Mouse (Mus musculus) liver, embryonic 13.5 days (tissue): ENCODE results near the gene Creb1. TPM values are rescaled to one million over a fixed set of nuclear protein-coding genes. Genes with fewer than 3 reads are reported as not detected.

Source experiments
- ATAC-seq: fragments of 200-750 bp; cut with Nextera tagmentation; 2 replicates; pipeline ENCODE4 v1.8.0; 2017; ENCODE audit warnings: low read depth, mild to moderate bottlenecking, moderate number of reproducible peaks, moderate library complexity
- DNase-seq: peaks from one replicate; pipeline ENCODE4 v3.0.0; 2022
- H3K27ac ChIP-seq: fragments of 300-500 bp; sonication (generic); 2 replicates; pipeline ENCODE4 v1.5.1; 2015; ENCODE audit warnings: moderate library complexity, mild to moderate bottlenecking, inconsistent platforms
- H3K27me3 ChIP-seq: fragments of 300-500 bp; sonication (generic); 2 replicates; pipeline ENCODE4 v1.6.1; 2015; ENCODE audit warnings: mild to moderate bottlenecking, inconsistent platforms
- H3K36me3 ChIP-seq: fragments of 300-500 bp; sonication (generic); 2 replicates; pipeline ENCODE4 v1.6.1; 2015; ENCODE audit warnings: mild to moderate bottlenecking, inconsistent platforms
- H3K4me1 ChIP-seq: fragments of 300-500 bp; sonication (generic); replicated peaks from 2 replicates; pipeline ENCODE4 v1.6.1; 2015; ENCODE audit warnings: inconsistent platforms
- H3K4me2 ChIP-seq: fragments of 300-500 bp; sonication (generic); 2 replicates; pipeline ENCODE4 v1.6.1; 2015; ENCODE audit warnings: inconsistent platforms, mild to moderate bottlenecking, moderate library complexity
- H3K4me3 ChIP-seq: fragments of 300-500 bp; sonication (generic); replicated peaks from 2 replicates; pipeline ENCODE4 v1.5.1; 2015; ENCODE audit warnings: mild to moderate bottlenecking, inconsistent platforms
- H3K9ac ChIP-seq: fragments of 300-500 bp; sonication (generic); 2 replicates; pipeline ENCODE4 v1.6.1; 2015; ENCODE audit warnings: mild to moderate bottlenecking, inconsistent platforms
- H3K9me3 ChIP-seq: fragments of 300-500 bp; sonication (generic); replicated peaks from 2 replicates; pipeline ENCODE4 v1.6.1; 2016; ENCODE audit warnings: inconsistent platforms
- WGBS: fragments of 180-500 bp; shearing (Covaris S2); methylation state at CpG from one replicate; pipeline ENCODE4 v1.1.7; 2015; ENCODE audit not compliant: insufficient replicate concordance; 5-methylcytosine and 5-hydroxymethylcytosine counted together
- polyA plus RNA-seq: library from polyadenylated mRNA; unstranded; fragments of >200 nt; fragmentation: Nextera tagmentation; extraction: Ambion mirVana; gene quantifications from 2 replicates; pipeline ENCODE4 v1.2.1, GENCODE M21; 2015

Creb1 gene
- polyA plus RNA-seq, 1 experiment from 2014 or later, result 11.4 TPM

DNA sequence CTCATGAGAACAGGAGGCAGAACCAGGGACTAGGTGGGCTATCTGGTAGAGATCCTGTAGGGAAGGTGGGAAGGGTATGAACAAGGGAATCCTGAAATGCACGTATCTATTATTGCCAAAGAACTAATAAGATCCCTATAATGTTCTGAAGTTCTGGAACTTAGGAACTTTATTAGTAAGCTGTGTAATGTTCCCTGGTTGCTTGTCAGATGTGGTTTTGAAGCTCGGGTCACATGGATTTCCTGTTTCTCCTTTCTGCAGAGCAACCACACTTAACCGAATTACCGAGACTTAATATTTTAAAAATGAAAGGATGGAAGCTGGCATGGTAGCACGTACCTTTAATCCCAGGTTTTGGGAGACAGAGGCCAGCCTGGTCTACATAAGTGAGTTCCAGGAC is 70.9 kb downstream of the Creb1 start:
- no peak for ATAC-seq
- Histone ChIP-seq H3K4me3 (no peak overlapping the region), H3K27ac (no peak overlapping the region), H3K9ac (no peak overlapping the region), H3K36me3 (peaks cover 37% of the 10 kb centered on the region), H3K4me1 (peaks cover 23% of the 10 kb centered on the region), H3K4me2 (no peak overlapping the region), H3K9me3 (no peaks in the 10 kb centered on the region), H3K27me3 (no peaks in the 10 kb centered on the region)
- DNase-seq, result no peak
- 51% methylated on average over 5 of the region's 5 CpGs for WGBS

- Histone ChIP-seq H3K27ac (peak overlapping the region; percentile 79), H3K9me3 (no peaks in the 10 kb centered on the region), H3K4me3 (no peak overlapping the region), H3K9ac (peak overlapping the region; percentile 50; the same call in 1 of the 2 replicates), H3K36me3 (peaks cover 41% of the 10 kb centered on the region), H3K4me2 (peak overlapping the region; percentile 34), H3K4me1 (peaks cover 36% of the 10 kb centered on the region), H3K27me3 (no peaks in the 10 kb centered on the region)
- 18% methylated on average over 4 of the region's 4 CpGs for WGBS
- ATAC-seq (peak; percentile 89), DNase-seq (peak; percentile 62)
These were observed 76.7 kb downstream of the Creb1 start for GRCm38 (mm10) chr1:64609145-64609544.

GRCm38 (mm10) chr1:64609976-64610375 is 77.5 kb downstream of the Creb1 start:
- Histone ChIP-seq H3K4me3 (no peak overlapping the region), H3K4me2 (peak overlapping the region; percentile 34; the same call in 1 of the 2 replicates), H3K4me1 (peaks cover 38% of the 10 kb centered on the region), H3K36me3 (peaks cover 43% of the 10 kb centered on the region), H3K9ac (no peak overlapping the region), H3K9me3 (no peaks in the 10 kb centered on the region), H3K27me3 (no peaks in the 10 kb centered on the region), H3K27ac (peak overlapping the region; percentile 79)
- DNase-seq (no peak), ATAC-seq (no peak)
- WGBS, result 77% methylated on average over 9 of the region's 9 CpGs

- 84% methylated on average over 9 of the region's 9 CpGs for WGBS
These were observed 81.9 kb downstream of the Creb1 start for GRCm38 (mm10) chr1:64614311-64614710.

DNA sequence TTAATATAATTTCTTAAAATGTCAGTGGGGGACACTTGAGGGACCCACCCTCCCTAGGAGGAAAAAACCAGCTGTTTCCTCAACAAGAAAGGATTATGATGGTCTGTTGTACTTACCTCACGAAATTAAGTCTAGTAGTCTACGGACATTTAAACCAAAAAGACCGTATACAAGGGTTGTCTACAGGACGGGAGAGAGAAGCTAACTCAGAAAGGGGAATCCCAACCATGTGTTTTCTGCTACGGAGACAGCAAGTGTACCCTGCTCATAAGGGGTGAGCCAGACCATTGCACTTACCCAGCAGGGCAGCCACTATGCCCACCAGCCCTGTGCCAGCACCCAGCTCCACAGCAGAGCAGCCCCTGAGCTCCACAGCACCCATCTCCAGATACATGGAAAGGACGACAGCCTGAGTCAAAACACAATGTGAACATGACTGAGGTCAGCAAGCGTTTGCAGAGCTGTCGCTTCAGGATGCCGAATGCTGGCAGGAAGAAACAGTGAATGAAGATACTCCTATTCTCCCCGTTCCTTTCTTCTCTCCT is 82.4 kb downstream of the Creb1 start:
- Histone ChIP-seq H3K4me2 (no peak overlapping the region), H3K4me1 (peaks cover 39% of the 10 kb centered on the region), H3K27ac (peak overlapping the region; percentile 41; the same call in 1 of the 2 replicates), H3K36me3 (0 out of 2 replicates have a peak, but pooled peaks cover 19% of the 10 kb centered on the region), H3K9ac (no peak overlapping the region), H3K4me3 (no peak overlapping the region), H3K9me3 (no peaks in the 10 kb centered on the region), H3K27me3 (no peaks in the 10 kb centered on the region)
- WGBS, result 85% methylated on average over 10 of the region's 10 CpGs
- no peak for DNase-seq
- no peak for ATAC-seq

More at GRCm38 (mm10) chr1:64614311-64614710, 81.9 kb downstream of the Creb1 start:
- ATAC-seq (no peak), DNase-seq (no peak)
- H3K9me3 ChIP-seq, result no peaks in the 10 kb centered on the region
- H3K27ac ChIP-seq, result no peak overlapping the region
- H3K4me2 ChIP-seq, result no peak overlapping the region
- peaks cover 44% of the 10 kb centered on the region for H3K4me1 ChIP-seq
- H3K4me3 ChIP-seq, result no peak overlapping the region
- H3K36me3 ChIP-seq, result 0 out of 2 replicates have a peak, but pooled peaks cover 22% of the 10 kb centered on the region
- no peak overlapping the region for H3K9ac ChIP-seq
- no peaks in the 10 kb centered on the region for H3K27me3 ChIP-seq

DNA sequence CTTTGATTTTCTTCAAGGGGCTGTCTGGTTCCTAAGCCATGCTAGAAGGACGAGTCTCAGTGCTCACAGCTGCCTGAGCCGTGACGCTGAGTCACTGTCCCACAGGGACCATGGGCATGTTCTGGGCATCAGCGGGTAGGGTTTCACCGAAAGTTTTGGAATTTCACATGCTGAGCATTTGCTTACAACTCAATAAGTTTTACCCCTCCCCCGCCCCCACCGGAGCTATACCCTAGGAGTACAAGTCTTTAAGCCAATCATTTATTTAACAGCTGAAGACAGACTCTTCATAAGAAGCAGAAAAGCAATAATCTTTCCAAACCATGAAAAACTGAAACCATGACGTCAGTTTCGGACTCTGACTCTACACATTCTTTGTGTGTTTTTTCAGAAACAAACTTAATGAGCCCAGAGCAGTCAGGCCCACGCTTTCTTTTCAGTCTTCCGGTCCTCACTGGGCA is 83.1 kb downstream of the Creb1 start:
- no peak overlapping the region for H3K4me3 ChIP-seq
- H3K4me2 ChIP-seq, result 0 out of 2 replicates have a peak overlapping the region, but pooled peaks have one; percentile 95
- no peak for DNase-seq
- 0 out of 2 replicates have a peak, but pooled peaks cover 15% of the 10 kb centered on the region for H3K36me3 ChIP-seq
- H3K27ac ChIP-seq, result peak overlapping the region; percentile 41; the same call in 1 of the 2 replicates
- peaks cover 32% of the 10 kb centered on the region for H3K4me1 ChIP-seq
- H3K27me3 ChIP-seq, result no peaks in the 10 kb centered on the region
- H3K9ac ChIP-seq, result no peak overlapping the region
- no peak for ATAC-seq
- no peaks in the 10 kb centered on the region for H3K9me3 ChIP-seq
- WGBS, result 82% methylated on average over 11 of the region's 11 CpGs

GRCm38 (mm10) chr1:64616076-64616475 is 83.6 kb downstream of the Creb1 start:
- Histone ChIP-seq H3K4me3 (peak overlapping the region; percentile 84), H3K36me3 (0 out of 2 replicates have a peak, but pooled peaks cover 15% of the 10 kb centered on the region), H3K4me2 (peak overlapping the region; percentile 95), H3K4me1 (peaks cover 30% of the 10 kb centered on the region), H3K27ac (peak overlapping the region; percentile 96; the same call in 1 of the 2 replicates), H3K27me3 (no peaks in the 10 kb centered on the region), H3K9ac (peak overlapping the region; percentile 93), H3K9me3 (no peaks in the 10 kb centered on the region)
- DNase-seq (no peak), ATAC-seq (no peak)
- 77% methylated on average over 6 of the region's 6 CpGs for WGBS

GRCm38 (mm10) chr1:64616531-64616880 is 84.1 kb downstream of the Creb1 start:
- no peaks in the 10 kb centered on the region for H3K27me3 ChIP-seq
- 9% methylated on average over 8 of the region's 8 CpGs for WGBS
- no peaks in the 10 kb centered on the region for H3K9me3 ChIP-seq
- peak overlapping the region; percentile 84 for H3K4me3 ChIP-seq
- ATAC-seq (no peak), DNase-seq (no peak)
- 0 out of 2 replicates have a peak, but pooled peaks cover 15% of the 10 kb centered on the region for H3K36me3 ChIP-seq
- H3K9ac ChIP-seq, result peak overlapping the region; percentile 93
- H3K4me2 ChIP-seq, result peak overlapping the region; percentile 95
- H3K27ac ChIP-seq, result peak overlapping the region; percentile 96
- H3K4me1 ChIP-seq, result peaks cover 30% of the 10 kb centered on the region

GRCm38 (mm10) chr1:64616881-64617714 is 84.7 kb downstream of the Creb1 start, which contains the start of gene Mettl21a:
Mettl21a (minus strand) TSS chr1:64617242.
- Histone ChIP-seq H3K9ac (peak within 1 kb of the TSS; percentile 93), H3K4me1 (peaks cover 30% of the 10 kb centered on the region), H3K36me3 (0 out of 2 replicates have a peak, but pooled peaks cover 14% of the 10 kb centered on the region), H3K27ac (peak within 1 kb of the TSS; percentile 96), H3K4me3 (peak within 1 kb of the TSS; percentile 84), H3K4me2 (peak within 1 kb of the TSS; percentile 95), H3K9me3 (no peaks in the 10 kb centered on the region), H3K27me3 (no peaks in the 10 kb centered on the region)
- WGBS, result under 1% methylated on average over 72 of the region's 72 CpGs
- DNase-seq (peak; percentile 84), ATAC-seq (peak; percentile 94)

GRCm38 (mm10) chr1:64617715-64617984 is 85.2 kb downstream of the Creb1 start:
- no peaks in the 10 kb centered on the region for H3K9me3 ChIP-seq
- peak overlapping the region; percentile 93 for H3K9ac ChIP-seq
- H3K27ac ChIP-seq, result peak overlapping the region; percentile 96
- peak; percentile 63 for ATAC-seq
- under 1% methylated on average over 15 of the region's 15 CpGs for WGBS
- 0 out of 2 replicates have a peak, but pooled peaks cover 11% of the 10 kb centered on the region for H3K36me3 ChIP-seq
- H3K27me3 ChIP-seq, result no peaks in the 10 kb centered on the region
- peak overlapping the region; percentile 95 for H3K4me2 ChIP-seq
- peak; percentile 75 for DNase-seq
- peaks cover 30% of the 10 kb centered on the region for H3K4me1 ChIP-seq
- peak overlapping the region; percentile 84 for H3K4me3 ChIP-seq

GRCm38 (mm10) chr1:64618226-64618625 is 85.8 kb downstream of the Creb1 start:
- 57% methylated on average over 3 of the region's 3 CpGs for WGBS
- no peak for DNase-seq
- peak overlapping the region; percentile 93; the same call in 1 of the 2 replicates for H3K9ac ChIP-seq

More at GRCm38 (mm10) chr1:64618226-64618625, 85.8 kb downstream of the Creb1 start:
- ATAC-seq, result no peak
- Histone ChIP-seq H3K4me3 (peak overlapping the region; percentile 84), H3K27ac (no peak overlapping the region), H3K27me3 (no peaks in the 10 kb centered on the region), H3K36me3 (0 out of 2 replicates have a peak, but pooled peaks cover 11% of the 10 kb centered on the region), H3K9me3 (no peaks in the 10 kb centered on the region), H3K4me1 (peaks cover 30% of the 10 kb centered on the region), H3K4me2 (peak overlapping the region; percentile 95)
